Mouse (Mus musculus): ENCODE results near the gene Clpsl2.

GRCm38 (mm10) chr17:28505591-28505990 lies 43.6 kb upstream of the Clpsl2 start:
- TF ChIP-seq POLR2A (IDR thresholded peaks at IDR 0.05; ENCODE audit: borderline replicate concordance, extremely low read depth, insufficient read depth, insufficient read length, poor library complexity, severe bottlenecking) (no peak), CTCF (IDR thresholded peaks at IDR 0.05; ENCODE audit: borderline replicate concordance, extremely low read depth, insufficient read depth, insufficient read length) (no peak)
